Mouse (Mus musculus) hindbrain, embryonic 10.5 days (tissue): ENCODE results near the gene Filip1. TPM values are rescaled to one million over a fixed set of nuclear protein-coding genes. Genes with fewer than 3 reads are reported as not detected.

Source experiments
- DNase-seq: peaks from one replicate; pipeline ENCODE4 v3.0.0-alpha.2; 2017; ENCODE audit warnings: low spot score
- H3K27ac ChIP-seq: fragments of 300-500 bp; sonication (generic); 2 replicates; pipeline ENCODE4 v1.5.1; 2016; ENCODE audit warnings: mild to moderate bottlenecking, moderate library complexity
- H3K27me3 ChIP-seq: fragments of 300-500 bp; sonication (generic); 2 replicates; pipeline ENCODE4 v1.6.1; 2016; ENCODE audit warnings: mild to moderate bottlenecking; ENCODE audit not compliant: poor library complexity, insufficient read depth, severe bottlenecking
- H3K36me3 ChIP-seq: fragments of 300-500 bp; sonication (generic); 2 replicates; pipeline ENCODE4 v1.6.1; 2016; ENCODE audit warnings: mild to moderate bottlenecking, moderate library complexity
- H3K4me1 ChIP-seq: fragments of 300-500 bp; sonication (generic); replicated peaks from 2 replicates; pipeline ENCODE4 v1.6.1; 2016; ENCODE audit warnings: mild to moderate bottlenecking
- H3K4me3 ChIP-seq: fragments of 300-500 bp; sonication (generic); 2 replicates; pipeline ENCODE4 v1.5.1; 2016; ENCODE audit warnings: mild to moderate bottlenecking, moderate library complexity
- H3K9me3 ChIP-seq: fragments of 300-500 bp; sonication (generic); 2 replicates; pipeline ENCODE4 v1.6.1; 2016; ENCODE audit warnings: mild to moderate bottlenecking, moderate library complexity
- WGBS: fragments of 180-500 bp; shearing (Covaris S2); methylation state at CpG from one replicate; pipeline ENCODE4 v1.1.7; 2016; 5-methylcytosine and 5-hydroxymethylcytosine counted together
- polyA plus RNA-seq: library from polyadenylated mRNA; unstranded; fragments of >200 nt; fragmentation: Nextera tagmentation; extraction: Ambion mirVana; gene quantifications from 2 replicates; pipeline ENCODE4 v1.2.1, GENCODE M21; 2016

The Filip1 gene
- polyA plus RNA-seq, 1 experiment from 2014 or later = 4.1 TPM

DNA sequence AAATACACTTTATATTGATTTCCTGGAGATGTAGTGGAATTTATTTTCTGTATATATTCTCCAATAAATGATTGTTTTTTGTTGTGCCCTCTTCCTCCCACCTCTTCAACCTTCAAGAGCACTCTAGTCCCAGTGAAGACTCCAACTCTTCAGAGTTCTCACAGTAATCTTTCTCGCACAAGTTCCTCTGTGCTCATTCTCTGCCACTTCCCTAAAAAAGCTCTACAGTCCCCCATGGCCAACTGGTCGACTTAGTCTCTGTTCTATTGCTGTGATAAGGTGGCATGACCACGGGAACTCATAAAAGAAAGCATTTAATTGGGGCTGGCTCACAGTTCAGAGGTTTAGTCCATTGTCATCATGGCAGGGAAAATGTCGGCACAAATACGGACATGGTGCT lies 80.1 kb downstream of the Filip1 start:
- Histone ChIP-seq H3K27ac (no peak overlapping the region), H3K4me3 (no peak overlapping the region), H3K4me1 (no peaks in the 10 kb centered on the region; the same call in 1 of the 2 replicates), H3K36me3 (no peaks in the 10 kb centered on the region), H3K9me3 (no peaks in the 10 kb centered on the region), H3K27me3 (no peaks in the 10 kb centered on the region)
- DNase-seq = no peak
- WGBS = 87% methylated on average over 5 of the region's 5 CpGs

DNA sequence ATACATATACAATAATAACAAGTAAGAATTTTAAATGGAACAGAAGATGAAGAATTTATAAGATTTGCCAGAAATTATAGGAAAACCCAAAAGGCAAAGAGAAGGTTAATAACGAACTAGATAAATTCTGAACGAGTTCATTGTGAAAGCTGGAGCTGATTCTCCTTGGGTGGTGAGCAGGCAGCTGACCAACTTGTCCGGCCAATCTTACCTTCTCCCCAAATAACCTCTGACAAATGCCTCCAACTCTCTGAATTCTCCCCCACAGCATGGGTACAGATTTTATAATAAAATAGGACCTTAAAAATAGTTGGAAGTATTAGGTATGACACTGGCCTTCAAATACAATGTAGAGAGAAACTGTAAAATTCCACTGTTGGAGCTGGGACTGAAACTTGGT lies 84.6 kb downstream of the Filip1 start:
- no peaks in the 10 kb centered on the region for H3K27me3 ChIP-seq
- H3K9me3 ChIP-seq = no peaks in the 10 kb centered on the region
- no peaks in the 10 kb centered on the region for H3K36me3 ChIP-seq
- H3K4me3 ChIP-seq = no peak overlapping the region
- DNase-seq = no peak
- H3K27ac ChIP-seq = no peak overlapping the region
- no peaks in the 10 kb centered on the region for H3K4me1 ChIP-seq
- WGBS = 91% methylated on average over 3 of the region's 3 CpGs

DNA sequence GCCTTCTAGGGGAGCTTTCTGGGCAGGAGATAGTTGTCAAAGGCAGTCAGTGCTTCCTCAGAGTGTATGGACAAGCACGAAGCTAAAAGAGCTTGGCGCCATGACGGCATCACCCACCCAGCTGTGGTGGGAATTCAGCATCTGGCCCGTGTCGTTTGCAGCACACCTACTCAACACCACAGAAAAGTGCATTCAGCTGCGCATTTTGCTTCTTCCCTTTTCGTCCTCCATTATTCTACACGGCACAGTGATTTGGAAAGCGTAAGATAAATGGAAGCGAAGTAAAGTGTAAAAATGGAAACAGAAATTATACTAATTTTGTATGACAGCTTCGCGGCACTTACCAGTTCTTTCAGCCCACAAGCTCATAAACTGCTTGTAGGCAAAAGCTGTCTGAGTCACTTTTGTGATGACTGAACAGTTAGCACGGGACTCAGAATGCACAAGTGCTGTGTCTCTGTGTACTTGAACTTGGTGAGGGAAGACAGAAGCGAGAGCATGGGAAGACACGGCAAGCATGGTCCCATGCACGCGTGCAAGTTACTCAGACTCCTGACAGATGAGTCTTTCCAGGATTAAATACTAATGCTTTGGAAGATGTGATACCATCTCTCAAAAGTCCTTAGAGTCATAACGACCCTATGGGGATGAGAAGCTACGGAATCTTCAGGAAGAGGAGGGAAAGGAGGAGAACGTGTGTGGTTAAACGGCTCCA lies 85.3 kb downstream of the Filip1 start:
- 93% methylated on average over 21 of the region's 21 CpGs for WGBS
- Histone ChIP-seq H3K9me3 (no peaks in the 10 kb centered on the region), H3K27me3 (no peaks in the 10 kb centered on the region), H3K4me1 (peaks cover 2% of the 10 kb centered on the region), H3K36me3 (no peaks in the 10 kb centered on the region), H3K4me3 (no peak overlapping the region), H3K27ac (no peak overlapping the region)
- DNase-seq = no peak

- peaks cover 9% of the 10 kb centered on the region for H3K4me1 ChIP-seq
- no peaks in the 10 kb centered on the region for H3K9me3 ChIP-seq
- no peak for DNase-seq
- no peaks in the 10 kb centered on the region for H3K27me3 ChIP-seq
- WGBS = 90% methylated on average over 9 of the region's 9 CpGs
- H3K4me3 ChIP-seq = no peak overlapping the region
- no peaks in the 10 kb centered on the region for H3K36me3 ChIP-seq
- H3K27ac ChIP-seq = no peak overlapping the region
These were observed 86.0 kb downstream of the Filip1 start for GRCm38 (mm10) chr9:79926464-79927155.

- Histone ChIP-seq H3K27me3 (no peaks in the 10 kb centered on the region), H3K27ac (no peak overlapping the region), H3K4me3 (no peak overlapping the region), H3K4me1 (peaks cover 14% of the 10 kb centered on the region), H3K9me3 (no peaks in the 10 kb centered on the region), H3K36me3 (no peaks in the 10 kb centered on the region)
- no peak for DNase-seq
- 84% methylated on average over 4 of the region's 4 CpGs for WGBS
These were observed 86.7 kb downstream of the Filip1 start for GRCm38 (mm10) chr9:79925950-79926349.

DNA sequence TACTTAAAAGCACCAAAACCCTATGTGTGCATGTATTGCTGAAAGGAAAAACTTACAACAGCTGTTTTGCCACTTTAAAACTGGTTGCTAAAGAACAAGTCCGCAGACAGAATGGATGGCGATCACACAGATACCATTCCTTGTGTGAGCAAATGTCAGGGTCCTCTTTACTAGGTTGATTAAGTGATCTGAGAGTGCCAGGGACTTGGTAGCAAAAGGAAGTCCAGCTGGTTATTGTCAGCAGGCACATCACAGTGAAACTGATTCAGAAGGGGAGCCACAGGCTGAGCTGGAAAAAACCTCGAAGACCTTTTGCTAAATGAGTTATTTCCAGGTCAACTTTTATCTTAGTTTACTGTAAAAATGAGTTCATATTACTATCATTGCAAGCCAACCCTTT lies 89.4 kb downstream of the Filip1 start:
- no peaks in the 10 kb centered on the region for H3K27me3 ChIP-seq
- H3K36me3 ChIP-seq = no peaks in the 10 kb centered on the region
- peaks cover 32% of the 10 kb centered on the region for H3K4me1 ChIP-seq
- H3K9me3 ChIP-seq = no peaks in the 10 kb centered on the region
- H3K27ac ChIP-seq = no peak overlapping the region
- H3K4me3 ChIP-seq = no peak overlapping the region
- WGBS = 89% methylated on average over 3 of the region's 3 CpGs
- no peak for DNase-seq

- Histone ChIP-seq H3K4me1 (peaks cover 36% of the 10 kb centered on the region), H3K27me3 (no peaks in the 10 kb centered on the region), H3K9me3 (no peaks in the 10 kb centered on the region), H3K4me3 (no peak overlapping the region), H3K36me3 (no peaks in the 10 kb centered on the region), H3K27ac (no peak overlapping the region)
- WGBS = 91% methylated on average over 6 of the region's 6 CpGs
- DNase-seq = no peak
These were observed 90.2 kb downstream of the Filip1 start for GRCm38 (mm10) chr9:79922493-79922760.

GRCm38 (mm10) chr9:79921701-79922492 lies 90.8 kb downstream of the Filip1 start:
- no peaks in the 10 kb centered on the region for H3K36me3 ChIP-seq
- no peaks in the 10 kb centered on the region for H3K27me3 ChIP-seq
- H3K27ac ChIP-seq = no peak overlapping the region
- H3K9me3 ChIP-seq = no peaks in the 10 kb centered on the region
- DNase-seq = no peak
- no peak overlapping the region for H3K4me3 ChIP-seq
- H3K4me1 ChIP-seq = peaks cover 36% of the 10 kb centered on the region
- WGBS = 57% methylated on average over 10 of the region's 10 CpGs

DNA sequence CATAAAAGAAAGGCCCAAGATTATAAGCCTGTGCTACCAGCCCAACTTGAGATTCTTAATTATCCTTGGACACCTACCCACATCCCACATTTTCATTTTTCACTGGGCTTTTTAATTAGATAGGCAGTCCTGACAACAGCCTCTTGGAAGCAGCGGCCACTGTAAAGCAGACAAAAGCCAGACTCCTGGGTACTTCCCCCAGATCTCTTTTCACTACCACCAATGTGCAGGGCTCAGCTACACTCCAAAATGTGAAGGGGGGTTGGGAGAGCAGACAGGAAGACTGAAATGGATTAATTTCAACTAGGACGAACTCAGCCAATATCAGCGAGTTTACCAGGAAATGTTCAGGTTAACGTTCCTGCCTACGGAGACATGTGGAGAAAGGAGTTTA lies 92.1 kb downstream of the Filip1 start:
- 76% methylated on average over 5 of the region's 5 CpGs for WGBS
- no peak for DNase-seq
- H3K4me3 ChIP-seq = no peak overlapping the region
- peaks cover 36% of the 10 kb centered on the region for H3K4me1 ChIP-seq
- peak overlapping the region; percentile 12; the same call in 1 of the 2 replicates for H3K27ac ChIP-seq
- no peaks in the 10 kb centered on the region for H3K36me3 ChIP-seq
- H3K9me3 ChIP-seq = no peaks in the 10 kb centered on the region
- H3K27me3 ChIP-seq = no peaks in the 10 kb centered on the region

DNA sequence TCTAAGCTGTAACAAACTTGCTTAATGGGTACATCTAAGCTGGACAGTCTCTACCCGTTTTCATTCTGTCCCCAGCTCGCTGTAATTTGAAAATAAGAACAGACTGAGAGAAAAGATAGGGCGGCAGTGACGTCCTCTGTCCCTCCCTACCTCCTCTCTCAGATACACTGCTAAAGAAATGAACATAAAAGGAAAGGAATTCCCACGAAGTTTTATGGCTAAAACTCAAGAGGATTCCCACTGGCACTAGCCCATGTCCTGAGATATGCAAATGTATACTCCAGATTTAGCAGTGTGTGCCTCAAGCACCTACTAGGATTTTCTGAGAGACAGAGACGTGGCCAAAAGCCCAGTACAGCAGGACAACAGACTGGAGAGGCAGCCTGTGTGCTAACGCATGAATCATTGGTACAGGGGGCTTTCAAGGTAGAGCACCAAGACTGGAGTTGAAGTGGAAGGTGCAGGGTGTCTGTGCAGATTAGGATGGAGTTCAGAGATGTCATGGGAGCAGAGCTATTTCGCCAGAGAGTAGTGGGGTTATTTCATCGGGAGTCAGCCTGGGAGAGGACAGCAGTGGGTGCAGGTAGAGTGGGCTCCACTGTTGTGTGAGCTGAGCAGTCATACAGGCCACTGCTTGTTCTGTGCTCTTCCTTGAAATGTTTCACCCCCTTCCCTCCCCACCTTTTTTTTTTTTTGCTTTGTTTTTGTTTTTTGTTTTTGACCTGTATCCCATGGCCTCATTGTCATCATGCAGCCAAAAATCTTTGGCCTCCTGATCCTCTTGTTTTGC lies 92.7 kb downstream of the Filip1 start:
- WGBS = 78% methylated on average over 9 of the region's 9 CpGs
- no peak for DNase-seq
- Histone ChIP-seq H3K4me1 (peaks cover 36% of the 10 kb centered on the region), H3K27me3 (no peaks in the 10 kb centered on the region), H3K27ac (peak overlapping the region; percentile 59; the same call in 1 of the 2 replicates), H3K4me3 (no peak overlapping the region), H3K36me3 (no peaks in the 10 kb centered on the region), H3K9me3 (no peaks in the 10 kb centered on the region)

DNA sequence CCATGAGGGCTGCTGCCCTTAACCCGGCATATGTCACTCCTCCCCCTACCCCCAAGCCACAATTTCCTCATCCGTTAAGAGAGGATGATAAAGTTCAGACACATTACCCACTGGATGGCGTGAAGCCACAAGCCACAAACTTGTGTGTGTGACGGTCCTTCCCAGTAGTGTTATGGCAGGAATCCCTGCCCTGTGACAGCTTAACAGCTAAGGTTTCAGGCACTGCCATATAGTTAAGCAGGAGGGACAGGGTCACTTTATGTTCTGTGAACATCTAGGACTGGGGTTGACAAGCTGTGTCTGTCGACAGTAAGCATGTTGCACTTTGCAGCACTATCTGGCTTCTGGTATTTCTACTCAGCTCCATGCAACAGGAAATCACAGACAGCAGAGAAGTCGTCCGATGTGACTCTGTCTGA lies 93.3 kb downstream of the Filip1 start:
- H3K36me3 ChIP-seq = no peaks in the 10 kb centered on the region
- no peaks in the 10 kb centered on the region for H3K27me3 ChIP-seq
- H3K4me3 ChIP-seq = no peak overlapping the region
- 82% methylated on average over 7 of the region's 7 CpGs for WGBS
- no peak for DNase-seq
- no peak overlapping the region for H3K27ac ChIP-seq
- peaks cover 36% of the 10 kb centered on the region for H3K4me1 ChIP-seq
- H3K9me3 ChIP-seq = no peaks in the 10 kb centered on the region

GRCm38 (mm10) chr9:79918325-79919117 lies 94.1 kb downstream of the Filip1 start:
- Histone ChIP-seq H3K36me3 (no peaks in the 10 kb centered on the region), H3K27ac (no peak overlapping the region), H3K27me3 (no peaks in the 10 kb centered on the region), H3K4me1 (peaks cover 44% of the 10 kb centered on the region), H3K9me3 (no peaks in the 10 kb centered on the region), H3K4me3 (no peak overlapping the region)
- DNase-seq = no peak
- 76% methylated on average over 10 of the region's 10 CpGs for WGBS
